Mouse (Mus musculus) cerebellum, adult 11 months (tissue): ENCODE data around the gene BC034090.
A peak's percentile ranks its signal among the peaks of the same experiment; 100 is the strongest.

Experiments
- DNase-seq: peaks from one replicate; pipeline ENCODE4 v3.0.0; 2022

The BC034090 gene

GRCm38 (mm10) chr1:155241701-155242487 is 2.4 kb downstream of the BC034090 start:
- no peak for DNase-seq

- no peak for DNase-seq
These were observed 4.1 kb downstream of the BC034090 start for GRCm38 (mm10) chr1:155239962-155240717.

GRCm38 (mm10) chr1:155239169-155239568 is 5.1 kb downstream of the BC034090 start:
- no peak for DNase-seq

GRCm38 (mm10) chr1:155238126-155238525 is 6.1 kb downstream of the BC034090 start:
- DNase-seq = no peak

DNA sequence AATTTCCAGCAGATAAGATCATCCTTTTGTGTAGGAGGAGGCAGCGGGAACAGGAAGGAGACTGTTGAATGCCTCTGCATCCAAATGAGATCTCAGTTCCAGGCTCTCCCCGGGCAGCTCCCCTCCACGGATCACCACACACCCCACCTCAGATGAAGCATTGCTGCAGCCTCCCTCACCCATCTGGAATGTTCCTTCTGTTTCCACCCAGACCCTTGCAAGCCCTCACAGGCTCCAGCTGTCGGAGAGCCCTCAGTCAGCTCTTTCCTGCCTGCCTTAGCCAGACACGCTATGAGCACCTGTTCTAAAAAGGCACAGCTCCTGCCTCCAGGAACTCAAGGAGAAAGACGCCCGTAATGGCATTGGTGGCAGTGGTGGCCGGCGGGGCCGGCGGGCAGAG is 6.9 kb downstream of the BC034090 start:
- DNase-seq = no peak

DNA sequence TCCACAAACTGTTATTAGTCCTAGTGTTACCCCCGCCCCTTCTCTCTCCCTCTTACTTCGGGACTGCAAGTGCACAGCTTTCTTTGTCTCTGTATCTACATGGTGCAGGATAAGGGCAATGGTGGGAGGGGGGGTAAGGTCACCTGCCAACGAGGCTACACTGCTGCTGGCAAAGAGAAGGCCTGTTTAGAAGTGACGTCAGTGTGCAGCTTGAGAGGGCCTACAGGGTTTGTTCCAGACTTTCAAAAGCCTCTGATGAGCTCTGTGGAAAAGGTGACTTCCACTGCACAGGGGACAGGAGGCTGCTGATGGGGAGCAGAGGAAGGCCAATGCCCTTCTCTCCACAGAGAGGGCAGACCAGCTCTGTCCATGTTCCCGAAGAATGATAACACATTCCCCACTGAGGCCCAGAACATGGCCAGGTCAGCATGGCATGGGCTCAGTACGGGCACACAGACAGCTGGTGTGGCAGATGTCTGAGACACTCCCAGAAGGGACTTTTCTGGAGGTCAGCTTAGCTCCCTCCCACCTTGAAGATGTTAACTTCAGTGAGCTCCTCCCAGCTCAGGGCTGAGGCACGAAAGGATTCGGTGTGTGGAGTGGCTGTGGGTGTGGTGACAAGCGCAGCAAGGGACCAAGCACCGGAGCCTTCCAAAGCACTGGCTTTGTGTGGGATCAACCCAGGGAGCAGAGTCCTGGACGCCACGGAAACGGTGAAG is 7.8 kb downstream of the BC034090 start:
- no peak for DNase-seq

- no peak for DNase-seq
These were observed 8.6 kb downstream of the BC034090 start for GRCm38 (mm10) chr1:155235641-155236040.

DNA sequence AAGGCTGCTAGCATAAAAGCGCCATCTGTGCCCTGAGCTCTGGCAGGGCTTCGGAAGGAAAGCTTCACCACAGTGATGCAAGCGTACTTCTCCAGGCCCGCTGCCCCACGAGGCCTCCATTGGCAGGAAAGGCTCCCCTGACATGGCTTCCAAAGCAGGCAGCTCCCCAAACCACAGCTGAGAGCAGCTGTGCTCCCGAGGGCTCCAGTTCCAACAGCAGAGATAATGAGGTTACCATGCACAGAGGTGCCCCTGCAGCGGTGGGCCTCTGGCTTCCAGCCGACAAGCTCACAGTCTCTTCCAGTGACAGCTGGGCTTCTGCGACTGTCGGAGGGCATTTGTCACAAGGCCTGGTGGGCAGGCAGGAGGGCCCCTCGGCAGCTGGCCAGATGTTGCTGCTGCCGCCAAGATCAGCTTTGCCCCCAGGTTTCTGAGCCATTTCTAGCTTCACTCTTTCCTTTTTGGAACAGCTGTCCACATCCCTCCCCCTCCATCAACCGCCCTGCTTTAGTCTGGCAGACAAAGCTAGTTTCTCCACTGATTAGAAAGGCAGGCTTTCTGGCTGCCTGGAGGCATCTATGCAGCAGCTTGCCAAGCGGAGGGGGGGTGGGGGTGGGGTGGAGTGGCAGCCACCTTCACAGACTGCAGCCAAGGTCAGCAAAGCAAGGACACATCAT is 10.2 kb downstream of the BC034090 start:
- no peak for DNase-seq

DNA sequence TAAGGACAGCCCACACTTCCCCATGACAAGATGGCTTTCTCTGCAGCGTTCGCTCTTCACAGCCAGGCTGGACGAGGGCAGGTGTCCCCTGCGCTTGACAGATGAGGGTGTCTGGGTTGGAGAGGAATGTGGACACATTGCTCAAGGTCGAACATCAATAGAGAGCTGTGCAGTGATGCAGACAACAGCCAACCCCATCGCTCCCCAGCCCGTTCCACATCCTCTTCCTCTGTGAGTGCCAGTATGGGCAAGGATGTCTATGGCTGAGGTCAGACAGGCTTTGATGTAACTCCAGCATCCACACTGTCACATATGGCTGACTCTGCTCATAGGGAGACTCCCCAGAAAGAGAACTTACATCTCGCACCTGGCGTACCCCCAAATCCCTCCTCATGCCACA is 10.9 kb downstream of the BC034090 start:
- no peak for DNase-seq

DNA sequence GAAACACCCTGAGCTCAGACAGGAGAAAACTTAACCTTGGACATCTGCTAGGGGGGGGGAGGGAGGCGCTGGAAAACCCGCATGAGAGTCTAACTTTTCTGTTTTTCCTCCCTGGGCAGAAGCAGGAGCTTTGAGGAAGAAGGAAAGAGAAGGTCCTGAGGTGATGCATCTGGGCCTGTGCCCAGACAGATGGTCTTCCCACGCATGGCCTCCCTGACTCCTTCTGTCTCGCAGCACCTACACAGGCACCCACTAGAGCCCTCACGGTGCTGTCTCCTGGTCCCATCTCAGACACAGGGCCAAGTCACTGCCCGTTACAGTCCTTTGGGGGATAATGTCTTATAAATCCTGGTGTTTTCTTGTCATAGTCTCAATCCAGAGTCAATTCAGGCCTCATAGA is 11.5 kb downstream of the BC034090 start:
- DNase-seq = no peak

- no peak for DNase-seq
These were observed 11.9 kb downstream of the BC034090 start for GRCm38 (mm10) chr1:155232385-155232784.

DNA sequence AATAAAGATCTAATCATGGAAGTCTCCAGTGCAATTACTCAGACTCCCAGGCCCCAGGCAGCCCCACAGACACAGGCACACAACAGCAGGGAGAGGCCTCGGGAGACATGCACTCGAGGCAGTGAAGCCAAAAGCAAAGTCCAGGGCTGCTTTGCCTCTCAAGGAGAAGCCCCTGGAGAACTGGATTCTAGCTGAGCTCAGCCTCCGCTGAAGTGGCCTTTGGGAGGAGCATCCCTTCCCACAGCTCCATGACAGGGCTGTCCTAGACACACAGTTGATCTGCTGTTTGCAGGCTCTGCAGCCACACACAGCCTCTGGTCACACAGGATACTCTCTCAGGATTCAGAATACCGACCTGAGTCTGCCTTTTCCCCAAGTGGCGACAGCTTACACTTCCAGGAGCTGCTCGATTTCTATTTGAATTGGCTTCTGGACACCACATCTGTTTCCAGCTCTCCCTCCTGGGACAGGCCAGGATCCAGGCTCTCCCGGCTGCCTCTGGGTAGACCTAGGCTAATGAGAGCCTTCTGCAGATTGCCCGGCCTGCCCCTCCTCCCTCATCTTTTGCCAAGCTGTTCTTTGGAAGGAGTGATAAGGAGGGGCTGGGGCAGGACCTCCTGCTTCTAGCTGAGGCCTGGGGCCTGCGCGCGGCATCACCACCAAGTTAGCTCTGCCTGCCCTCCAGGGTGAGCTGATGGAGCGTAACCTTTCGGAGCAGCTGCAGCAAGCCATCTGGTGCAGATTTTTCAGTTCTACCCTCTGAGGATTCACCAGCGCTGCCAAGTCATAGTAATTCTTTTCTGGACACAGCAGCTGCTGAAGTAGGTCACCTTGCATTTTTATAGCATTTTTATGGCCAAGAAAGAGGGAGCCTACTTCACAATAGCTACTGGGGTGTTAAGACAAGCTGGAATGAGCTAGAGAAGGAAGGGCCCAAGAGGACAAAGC is 14.5 kb downstream of the BC034090 start:
- no peak for DNase-seq

- DNase-seq = peak; percentile 79
These were observed 20.2 kb downstream of the BC034090 start for GRCm38 (mm10) chr1:155223849-155224554.

DNA sequence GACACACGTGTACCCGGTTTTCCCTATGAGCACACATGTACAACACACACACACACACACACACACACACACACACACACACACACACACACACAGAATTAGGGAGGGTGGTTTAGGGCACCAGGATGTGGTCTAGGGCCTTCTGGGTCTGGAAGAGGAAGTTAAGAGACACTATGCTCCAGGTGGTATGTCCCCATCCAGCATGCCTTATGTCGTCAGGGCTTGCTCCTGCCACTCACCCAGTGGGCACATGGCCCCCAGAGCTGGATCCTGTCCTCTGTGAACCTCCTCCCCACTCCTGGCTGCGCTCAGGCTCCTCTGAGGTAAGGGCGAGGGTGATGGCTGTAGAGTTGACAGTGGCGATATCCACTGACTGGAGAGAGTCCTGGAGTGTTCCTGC is 21.2 kb downstream of the BC034090 start:
- DNase-seq = no peak

- DNase-seq = no peak
These were observed 22.1 kb downstream of the BC034090 start for GRCm38 (mm10) chr1:155222101-155222669.

DNA sequence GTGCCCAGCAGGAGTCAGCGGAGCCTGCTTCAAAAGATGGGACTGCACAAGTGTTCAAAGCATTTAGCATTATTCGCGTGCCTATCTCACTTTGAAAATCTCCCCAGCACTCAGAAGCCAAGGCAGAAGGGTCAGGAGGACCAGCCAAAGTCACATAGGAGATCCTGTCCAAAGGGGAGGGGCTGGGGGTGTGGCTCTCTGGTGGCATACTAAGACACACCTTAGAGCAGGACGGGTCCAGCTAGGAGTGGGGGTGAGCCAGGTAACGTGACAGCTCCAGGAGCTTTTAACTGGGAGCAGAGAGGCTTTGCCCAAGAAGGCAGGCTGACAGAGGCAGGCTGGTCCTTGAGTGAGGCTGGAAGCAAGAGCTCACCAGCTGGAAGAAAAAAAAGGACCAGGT is 25.3 kb downstream of the BC034090 start:
- no peak for DNase-seq

DNA sequence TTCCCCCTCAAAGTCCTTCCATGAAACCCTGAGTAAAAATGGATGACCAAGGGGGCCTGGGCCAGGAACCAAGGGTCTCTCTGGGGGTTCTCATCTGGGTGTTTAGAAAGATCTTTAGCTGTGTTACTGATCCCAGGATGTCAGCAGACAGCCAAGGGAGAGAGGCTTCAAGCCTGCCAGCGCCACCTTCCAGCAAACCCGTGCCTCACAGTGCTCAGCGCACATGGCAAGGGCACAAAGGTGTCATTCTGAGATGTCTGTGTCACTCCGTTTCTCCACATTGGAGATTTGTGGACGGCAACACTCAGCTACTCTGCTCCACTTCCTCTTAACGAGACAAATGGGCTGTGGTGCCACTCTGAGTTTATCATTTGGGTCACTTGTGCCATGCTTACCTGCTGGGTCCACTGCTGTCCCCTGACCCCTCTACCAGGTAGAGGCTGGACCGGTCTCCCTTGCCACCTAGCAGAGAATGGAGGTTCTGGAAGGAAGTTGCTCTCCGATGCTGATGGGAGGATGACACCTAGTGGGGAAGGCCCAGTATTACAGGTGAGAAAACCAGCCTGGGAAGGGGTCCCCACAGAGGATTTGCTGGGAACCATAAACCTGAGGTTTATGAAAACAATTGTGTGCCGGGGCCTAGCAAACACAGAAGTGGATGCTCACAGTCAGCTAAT is 26.2 kb downstream of the BC034090 start:
- peak; percentile 65 for DNase-seq

DNA sequence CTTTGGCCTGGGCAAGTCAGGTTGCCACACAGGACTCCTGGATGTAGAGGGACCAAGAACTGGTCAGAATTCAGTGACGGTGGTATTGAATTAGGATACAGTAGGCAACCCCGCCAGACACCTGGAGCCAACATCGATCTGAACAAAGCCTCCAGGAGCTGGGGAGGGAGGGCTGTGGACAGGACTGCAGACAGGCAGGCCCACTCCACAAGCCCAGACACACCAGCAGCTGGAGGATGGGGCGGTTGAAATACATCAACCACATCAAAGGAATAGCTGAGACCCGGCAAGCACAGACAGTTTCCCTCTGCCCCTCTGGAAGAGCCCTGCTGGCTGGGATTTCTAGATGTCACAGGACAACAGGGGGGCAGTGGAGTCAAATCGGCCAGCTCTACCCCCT is 27.4 kb downstream of the BC034090 start:
- no peak for DNase-seq

- no peak for DNase-seq
These were observed 27.9 kb downstream of the BC034090 start for GRCm38 (mm10) chr1:155216313-155216712.

DNA sequence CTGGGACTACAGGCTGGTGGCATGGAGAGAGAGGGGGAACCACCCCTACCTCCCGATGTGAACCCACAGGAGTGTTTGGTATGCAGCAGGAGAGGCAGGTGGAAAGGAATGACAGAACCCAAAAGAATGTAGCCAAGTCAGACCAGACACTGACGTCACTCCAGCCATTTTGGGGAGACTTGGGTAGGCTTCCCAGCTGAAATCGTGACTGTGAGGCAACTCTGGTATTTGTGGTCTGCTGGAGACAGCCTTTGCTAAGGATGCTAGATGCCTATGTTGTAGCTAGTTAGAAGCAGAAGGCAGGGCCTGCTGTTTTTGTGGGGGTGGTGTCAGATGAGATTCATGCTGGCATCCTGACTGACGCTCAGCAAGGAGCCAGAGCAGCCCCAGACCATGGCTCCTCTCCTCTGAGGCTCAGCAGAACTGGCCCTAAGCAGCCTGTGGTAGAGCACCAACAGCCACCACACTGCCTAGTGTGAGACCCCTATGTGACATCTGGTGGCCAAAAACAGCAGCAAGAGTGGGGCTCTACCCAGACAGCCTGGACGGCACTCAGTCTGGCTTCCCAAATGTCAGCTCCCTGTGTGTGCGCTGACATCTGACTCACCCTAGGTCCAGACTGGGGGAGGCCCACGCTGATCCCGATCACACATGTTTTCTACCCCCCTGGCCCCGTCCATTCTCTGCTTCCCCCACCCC is 29.0 kb downstream of the BC034090 start:
- DNase-seq = no peak
